Mouse (Mus musculus): ENCODE data around the gene Zfp513. TPM values are rescaled to one million over a fixed set of nuclear protein-coding genes. Genes with fewer than 3 reads are reported as not detected.

Zfp513 gene
- polyA plus RNA-seq, 1 experiment: 44.5 TPM

DNA sequence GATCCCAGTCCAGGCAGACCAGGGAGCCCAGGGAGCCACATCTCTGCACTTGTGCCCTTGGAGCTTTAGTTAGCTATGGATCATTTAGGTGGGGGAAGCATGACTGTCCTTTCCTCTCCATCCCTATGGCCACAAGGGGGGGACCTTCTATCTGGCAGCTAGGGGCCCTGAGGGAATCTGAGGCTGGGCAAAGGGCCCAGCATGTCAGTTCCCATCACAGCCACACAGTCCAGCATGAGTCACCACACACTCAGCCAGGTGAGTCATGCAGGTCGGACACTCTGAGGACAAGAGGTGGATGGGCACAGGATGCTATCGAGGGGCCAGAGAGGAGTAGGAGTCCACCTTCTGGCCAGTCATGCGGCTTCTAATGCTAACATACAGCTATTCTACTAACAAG lies 50.4 kb downstream of the Zfp513 start:
- peaks cover 7% of the 10 kb centered on the region for H3K4me1 ChIP-seq (ENCODE audit: control insufficient read depth, insufficient read depth, low read length)
- peak overlapping the region; percentile 68 for H3K27ac ChIP-seq (ENCODE audit: insufficient read depth, low read length)
- no peaks in the 10 kb centered on the region for H3K27me3 ChIP-seq (ENCODE audit: control insufficient read depth, insufficient read depth, low read length)
- no peak for TF ChIP-seq POLR2A (IDR thresholded peaks at IDR 0.05; ENCODE audit: borderline replicate concordance, insufficient read depth, low read length)
- TF ChIP-seq CTCF (IDR thresholded peaks at IDR 0.05; ENCODE audit: borderline replicate concordance, insufficient read depth, low read depth, low read length): peak; percentile 33; the same call in 1 of the 2 replicates
- peak; percentile 69 to 87 for DNase-seq
- 12% methylated on average over 3 of the region's 3 CpGs for WGBS
- no peak overlapping the region for H3K4me3 ChIP-seq (replicated peaks; ENCODE audit: insufficient read depth, low read depth, low read length)

DNA sequence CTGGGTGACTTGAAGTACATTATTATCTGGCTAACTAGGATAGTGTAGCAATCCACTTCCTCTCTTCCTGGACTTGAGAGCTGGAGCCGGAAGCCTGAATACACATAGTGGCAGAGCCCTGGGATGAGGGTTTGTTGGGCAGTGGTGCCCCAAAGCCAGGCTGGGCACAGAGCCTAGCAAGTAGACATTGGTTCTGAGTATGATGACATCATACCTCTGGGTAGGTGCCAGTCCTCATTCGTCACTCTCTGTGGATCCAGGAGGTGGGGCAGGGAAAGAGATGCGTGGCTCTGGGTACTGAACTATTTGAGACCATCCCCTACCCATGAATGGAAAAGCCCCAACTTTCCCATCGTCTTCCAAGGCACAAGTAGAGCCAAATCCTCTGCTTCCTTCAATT lies 52.3 kb downstream of the Zfp513 start:
- Histone ChIP-seq H3K4me1 (ENCODE audit: control insufficient read depth, insufficient read depth, low read length) (peaks cover 7% of the 10 kb centered on the region), H3K4me3 (replicated peaks; ENCODE audit: insufficient read depth, low read depth, low read length) (no peak overlapping the region), H3K27ac (ENCODE audit: insufficient read depth, low read length) (no peak overlapping the region), H3K27me3 (ENCODE audit: control insufficient read depth, insufficient read depth, low read length) (no peaks in the 10 kb centered on the region)
- DNase-seq: peak in 1 of 2 experiments; percentile 38
- WGBS: 47% methylated on average over 4 of the region's 4 CpGs
- no peak for TF ChIP-seq CTCF (IDR thresholded peaks at IDR 0.05; ENCODE audit: borderline replicate concordance, insufficient read depth, low read depth, low read length)
- no peak for TF ChIP-seq POLR2A (IDR thresholded peaks at IDR 0.05; ENCODE audit: borderline replicate concordance, insufficient read depth, low read length)

Other genes with a start within 250 kb of the Zfp513 start
- gene Preb, start 241.9 kb downstream of the Zfp513 start, polyA plus RNA-seq (2012; rRNA removed): 228 and 241 TPM in 2 replicates
- gene Tcf23, start 233.6 kb downstream of the Zfp513 start, polyA plus RNA-seq (2012; rRNA removed): 0.28 and 0.29 TPM in 2 replicates
- gene Atraid, start 154.0 kb downstream of the Zfp513 start, polyA plus RNA-seq (2012; rRNA removed): 170 and 175 TPM in 2 replicates
- 45.1 and 49.6 TPM in 2 replicates for gene Slc5a6, start 153.4 kb downstream of the Zfp513 start, polyA plus RNA-seq (2012; rRNA removed)
- gene Cad, start 147.5 kb downstream of the Zfp513 start, polyA plus RNA-seq (2012; rRNA removed): 21.7 and 23.4 TPM in 2 replicates
- gene Dnajc5g, start 96.0 kb downstream of the Zfp513 start, polyA plus RNA-seq (2012; rRNA removed): not detected in 2 replicates
- gene Slc30a3, start 94.1 kb downstream of the Zfp513 start, polyA plus RNA-seq (2012; rRNA removed): 19.7 and 23.5 TPM in 2 replicates
- gene Trim54, start 85.6 kb downstream of the Zfp513 start, polyA plus RNA-seq (2012; rRNA removed): not detected in 2 replicates
- 1.2 TPM in 1 of 2 replicates, not detected in the other for gene Ucn, start 63.5 kb downstream of the Zfp513 start, polyA plus RNA-seq (2012; rRNA removed)
- gene Mpv17, start 48.1 kb downstream of the Zfp513 start, polyA plus RNA-seq (2012; rRNA removed): 91.1 and 91.7 TPM in 2 replicates
- 3.9 and 4.1 TPM in 2 replicates for gene Gm29609, start 22.4 kb downstream of the Zfp513 start, polyA plus RNA-seq (2012; rRNA removed)
- gene Gtf3c2, start 22.2 kb downstream of the Zfp513 start, polyA plus RNA-seq (2012; rRNA removed): 94.6 and 100 TPM in 2 replicates
- 124 and 125 TPM in 2 replicates for gene Snx17, start 9.1 kb downstream of the Zfp513 start, polyA plus RNA-seq (2012; rRNA removed)
- gene Eif2b4, start 8.9 kb downstream of the Zfp513 start, polyA plus RNA-seq (2012; rRNA removed): 87.1 and 93.7 TPM in 2 replicates
- 83.9 and 84.1 TPM in 2 replicates for gene Ppm1g, start 18.4 kb upstream of the Zfp513 start, polyA plus RNA-seq (2012; rRNA removed)
- gene Nrbp1, start 38.6 kb upstream of the Zfp513 start, polyA plus RNA-seq (2012; rRNA removed): 143 and 148 TPM in 2 replicates
- 0.48 TPM in 1 of 2 replicates, not detected in the other for gene Gm9970, start 38.9 kb upstream of the Zfp513 start, polyA plus RNA-seq (2012; rRNA removed)
- gene Krtcap3, start 49.4 kb upstream of the Zfp513 start, polyA plus RNA-seq (2012; rRNA removed): 4.3 and 5.2 TPM in 2 replicates
- 69.3 and 75.3 TPM in 2 replicates for gene Ift172, start 88.8 kb upstream of the Zfp513 start, polyA plus RNA-seq (2012; rRNA removed)
- gene Fndc4, start 93.8 kb upstream of the Zfp513 start, polyA plus RNA-seq (2012; rRNA removed): 184 and 190 TPM in 2 replicates
- gene Gckr, start 95.1 kb upstream of the Zfp513 start, polyA plus RNA-seq (2012; rRNA removed): 1.2 and 1.4 TPM in 2 replicates

All from cerebellum, adult 2 months (tissue).